Mouse (Mus musculus): ENCODE results near the gene Hsd17b7. TPM values are rescaled to one million over a fixed set of nuclear protein-coding genes. Genes with fewer than 3 reads are reported as not detected.
A peak's percentile ranks its signal among the peaks of the same experiment; 100 is the strongest.

Hsd17b7 gene
- polyA plus RNA-seq, 1 experiment from 2014 or later, result 27.9 TPM

DNA sequence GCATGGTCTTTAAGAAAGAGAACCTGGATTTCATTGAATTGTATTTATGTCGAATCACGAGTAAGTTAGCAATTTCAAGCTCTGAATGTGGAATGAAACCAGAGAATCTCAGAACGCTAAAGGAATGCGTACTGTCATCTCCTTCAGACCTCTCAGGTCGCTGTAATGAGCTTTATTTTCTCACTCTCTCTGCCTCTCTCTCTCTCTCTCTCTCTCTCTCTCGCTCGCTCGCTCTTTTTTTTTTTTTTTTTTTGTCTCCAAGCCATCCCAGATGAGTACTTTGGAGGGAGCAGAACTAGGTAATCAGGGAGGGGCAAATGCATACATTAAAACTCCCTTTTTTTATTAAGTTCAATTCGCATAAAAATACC, 460 bp upstream of the Hsd17b7 start:
- Histone ChIP-seq H3K4me2 (replicated peaks) (peak overlapping the region; percentile 79), H3K27ac (0 out of 2 replicates have a peak overlapping the region, but pooled peaks have one; percentile 42), H3K36me3 (peaks cover 19% of the 10 kb centered on the region), H3K9ac (peak overlapping the region; percentile 54; the same call in 1 of the 2 replicates), H3K9me3 (no peaks in the 10 kb centered on the region), H3K4me3 (peak overlapping the region; percentile 67), H3K27me3 (replicated peaks) (no peaks in the 10 kb centered on the region), H3K4me1 (peaks cover 8% of the 10 kb centered on the region)
- under 1% methylated on average over 9 of the region's 9 CpGs for WGBS
- peak; percentile 66 for ATAC-seq (ENCODE audit: low FRiP score, low read depth)

DNA sequence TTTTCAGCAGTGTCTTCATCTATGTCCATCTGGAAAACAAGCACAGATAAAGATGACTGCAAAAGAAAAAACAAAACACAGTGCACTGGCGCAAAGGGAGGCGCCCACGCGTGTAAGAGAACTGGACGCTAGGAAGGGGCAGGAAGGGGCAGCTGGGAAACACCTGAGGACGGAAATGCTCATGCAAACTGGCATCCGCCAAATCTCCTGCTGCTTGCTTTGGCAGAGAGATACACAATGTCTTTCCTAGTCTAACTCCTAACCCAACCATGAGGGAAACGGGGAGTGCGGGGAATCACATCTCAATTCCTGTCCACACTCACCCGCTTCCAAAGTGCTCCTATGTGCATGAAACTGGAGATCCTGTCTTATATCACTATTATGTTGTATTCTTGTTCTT, 15.9 kb downstream of the Hsd17b7 start:
- Histone ChIP-seq H3K9me3 (no peaks in the 10 kb centered on the region), H3K36me3 (peaks cover 64% of the 10 kb centered on the region), H3K27ac (no peak overlapping the region), H3K27me3 (replicated peaks) (no peaks in the 10 kb centered on the region), H3K4me3 (no peak overlapping the region), H3K9ac (no peak overlapping the region), H3K4me1 (no peaks in the 10 kb centered on the region), H3K4me2 (replicated peaks) (no peak overlapping the region)
- 97% methylated on average over 10 of the region's 10 CpGs for WGBS
- ATAC-seq (ENCODE audit: low FRiP score, low read depth), result no peak

DNA sequence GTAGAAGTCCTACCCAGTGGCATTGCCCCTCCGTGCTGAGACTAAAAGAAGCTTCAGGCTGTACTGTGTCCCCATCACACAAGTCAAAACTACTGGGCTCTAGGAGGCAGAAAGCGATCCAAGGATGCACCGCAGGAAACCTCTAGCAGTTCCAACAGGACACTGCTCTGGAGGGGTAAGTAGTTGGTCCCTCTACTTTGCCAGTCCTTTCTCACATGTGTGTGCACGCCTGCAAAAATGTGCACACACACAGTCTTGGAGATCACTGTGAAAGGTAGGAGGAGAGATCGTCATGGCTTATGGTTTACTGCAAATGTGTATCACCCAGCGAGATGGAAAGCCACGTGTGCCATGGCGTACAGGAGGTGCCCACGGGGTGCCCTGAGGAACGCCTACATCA, 16.4 kb downstream of the Hsd17b7 start:
- H3K36me3 ChIP-seq, result peaks cover 60% of the 10 kb centered on the region
- WGBS, result 97% methylated on average over 10 of the region's 10 CpGs
- no peak overlapping the region for H3K27ac ChIP-seq

DNA sequence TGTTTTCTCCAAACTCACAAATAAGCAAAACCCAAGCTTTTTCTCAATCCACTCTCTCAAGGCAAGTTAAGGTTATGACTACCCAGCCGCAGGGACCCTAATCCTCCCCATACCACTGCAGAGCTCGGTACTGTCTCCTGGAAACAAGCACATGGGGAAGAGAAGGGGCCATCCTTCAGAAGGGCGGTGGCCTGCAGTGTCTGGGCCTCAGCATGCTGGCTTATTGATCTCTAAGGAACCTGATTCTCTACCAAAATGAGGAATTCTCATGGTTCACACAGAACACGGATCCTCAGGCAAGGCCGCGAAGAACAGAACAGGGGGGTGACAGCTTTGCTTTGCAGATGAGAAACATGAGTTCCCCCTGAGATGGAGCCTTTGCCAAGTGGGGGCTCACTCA, 17.5 kb downstream of the Hsd17b7 start:
- Histone ChIP-seq H3K27ac (no peak overlapping the region), H3K36me3 (peaks cover 55% of the 10 kb centered on the region), H3K4me2 (replicated peaks) (no peak overlapping the region), H3K9me3 (no peaks in the 10 kb centered on the region), H3K4me3 (no peak overlapping the region), H3K27me3 (replicated peaks) (no peaks in the 10 kb centered on the region), H3K4me1 (no peaks in the 10 kb centered on the region), H3K9ac (no peak overlapping the region)
- ATAC-seq (ENCODE audit: low FRiP score, low read depth), result no peak
- 91% methylated on average over 6 of the region's 6 CpGs for WGBS

More for the DNA sequence above, 16.4 kb downstream of the Hsd17b7 start:
- no peak overlapping the region for H3K9ac ChIP-seq
- no peaks in the 10 kb centered on the region for H3K4me1 ChIP-seq
- H3K27me3 ChIP-seq (replicated peaks), result no peaks in the 10 kb centered on the region
- H3K9me3 ChIP-seq, result no peaks in the 10 kb centered on the region
- no peak overlapping the region for H3K4me2 ChIP-seq (replicated peaks)
- no peak for ATAC-seq (ENCODE audit: low FRiP score, low read depth)
- no peak overlapping the region for H3K4me3 ChIP-seq

DNA sequence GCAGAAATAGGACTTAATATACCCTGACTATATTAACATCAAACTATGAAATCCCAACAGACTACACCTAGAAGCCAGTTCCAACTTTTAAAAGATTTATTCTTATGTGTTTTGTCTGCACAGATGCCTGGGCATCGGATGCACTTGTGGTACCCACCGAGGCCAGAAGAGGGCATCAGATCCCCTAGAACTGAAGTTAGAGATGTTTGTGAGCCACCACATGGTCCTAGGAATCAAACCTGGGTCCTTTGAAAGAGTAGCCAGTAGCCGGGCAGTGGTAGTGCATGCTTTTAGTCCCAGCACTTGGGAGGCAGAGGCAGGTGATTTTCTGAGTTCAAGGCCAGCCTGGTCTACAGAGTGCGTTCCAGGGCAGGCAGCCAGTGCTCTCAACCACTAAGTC, 18.4 kb downstream of the Hsd17b7 start:
- Histone ChIP-seq H3K9me3 (no peaks in the 10 kb centered on the region), H3K27me3 (replicated peaks) (no peaks in the 10 kb centered on the region)

DNA sequence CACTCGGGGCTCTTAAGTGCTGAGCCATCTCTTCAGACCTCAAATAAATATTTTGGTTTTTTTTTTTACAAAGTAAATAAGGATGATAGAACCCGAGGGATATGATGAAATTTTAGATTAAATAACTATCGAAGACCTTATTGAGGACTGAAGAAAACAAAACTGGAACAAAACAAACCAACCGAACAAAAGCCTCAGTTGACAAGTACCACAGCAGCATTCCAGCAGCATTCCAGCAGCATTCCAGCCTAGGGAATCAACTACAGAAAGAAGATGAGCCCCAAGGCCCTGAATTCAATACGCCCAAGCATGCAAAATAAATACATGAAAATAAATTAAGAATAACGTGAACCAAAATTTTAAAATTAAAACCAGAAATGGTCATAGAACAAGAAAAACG, 19.1 kb downstream of the Hsd17b7 start:
- no peaks in the 10 kb centered on the region for H3K9me3 ChIP-seq
- H3K4me1 ChIP-seq, result no peaks in the 10 kb centered on the region
- no peaks in the 10 kb centered on the region for H3K27me3 ChIP-seq (replicated peaks)
- no peak overlapping the region for H3K4me2 ChIP-seq (replicated peaks)
- H3K4me3 ChIP-seq, result no peak overlapping the region
- H3K36me3 ChIP-seq, result peaks cover 39% of the 10 kb centered on the region
- H3K9ac ChIP-seq, result no peak overlapping the region
- no peak for ATAC-seq (ENCODE audit: low FRiP score, low read depth)
- WGBS, result 82% methylated on average over 7 of the region's 7 CpGs
- no peak overlapping the region for H3K27ac ChIP-seq

More for the DNA sequence above, 18.4 kb downstream of the Hsd17b7 start:
- ATAC-seq (ENCODE audit: low FRiP score, low read depth), result no peak
- Histone ChIP-seq H3K27ac (no peak overlapping the region), H3K4me2 (replicated peaks) (no peak overlapping the region), H3K4me3 (no peak overlapping the region), H3K9ac (no peak overlapping the region), H3K4me1 (no peaks in the 10 kb centered on the region), H3K36me3 (peaks cover 46% of the 10 kb centered on the region)
- WGBS, result 93% methylated on average over 4 of the region's 4 CpGs

DNA sequence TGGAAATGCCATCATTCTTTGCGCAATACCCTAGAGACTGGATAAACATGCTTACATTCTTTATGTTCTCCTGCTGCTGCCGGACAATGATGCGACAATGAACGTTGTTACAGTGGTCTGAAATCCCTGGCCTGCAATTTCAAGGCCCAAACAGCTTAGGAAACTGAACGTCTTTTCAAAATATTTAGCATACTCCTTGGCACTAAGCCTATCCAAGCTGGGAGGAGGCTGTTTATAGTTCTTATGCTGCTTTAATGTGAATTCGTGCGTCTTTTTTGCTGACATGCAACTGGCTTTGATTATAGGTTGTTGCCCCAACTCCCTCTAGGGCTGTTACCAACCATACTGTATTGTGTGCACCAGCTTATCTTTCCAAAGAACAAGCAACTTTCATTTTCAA, 20.2 kb downstream of the Hsd17b7 start:
- 84% methylated on average over 7 of the region's 7 CpGs for WGBS

DNA sequence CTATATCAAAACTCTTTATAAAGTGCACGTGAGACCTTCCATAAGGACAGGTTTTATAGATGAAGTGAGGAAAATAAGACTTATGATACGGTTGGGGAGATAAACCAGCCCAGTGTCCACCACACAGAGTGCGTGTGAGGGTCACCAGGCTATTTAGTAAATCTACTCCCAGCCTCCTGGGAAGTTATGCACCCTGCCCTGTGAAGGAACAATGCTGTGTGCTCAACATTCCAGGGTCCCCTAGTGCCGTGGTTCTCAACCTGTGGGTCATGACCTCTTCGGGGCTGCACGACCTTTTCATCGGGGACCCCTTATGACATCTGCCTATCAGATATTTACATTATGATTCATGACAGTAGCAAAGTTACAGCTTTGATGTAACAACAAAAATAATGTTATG, 20.8 kb downstream of the Hsd17b7 start:
- Histone ChIP-seq H3K36me3 (peaks cover 25% of the 10 kb centered on the region), H3K9me3 (no peaks in the 10 kb centered on the region), H3K4me2 (replicated peaks) (no peak overlapping the region), H3K4me1 (no peaks in the 10 kb centered on the region), H3K27me3 (replicated peaks) (no peaks in the 10 kb centered on the region), H3K27ac (no peak overlapping the region), H3K4me3 (no peak overlapping the region), H3K9ac (no peak overlapping the region)
- no peak for ATAC-seq (ENCODE audit: low FRiP score, low read depth)
- 81% methylated on average over 7 of the region's 7 CpGs for WGBS

More for the DNA sequence above, 20.2 kb downstream of the Hsd17b7 start:
- no peak overlapping the region for H3K27ac ChIP-seq
- H3K27me3 ChIP-seq (replicated peaks), result no peaks in the 10 kb centered on the region
- ATAC-seq (ENCODE audit: low FRiP score, low read depth), result no peak
- no peak overlapping the region for H3K4me3 ChIP-seq
- no peak overlapping the region for H3K4me2 ChIP-seq (replicated peaks)
- H3K4me1 ChIP-seq, result no peaks in the 10 kb centered on the region
- no peaks in the 10 kb centered on the region for H3K9me3 ChIP-seq
- no peak overlapping the region for H3K9ac ChIP-seq
- H3K36me3 ChIP-seq, result peaks cover 31% of the 10 kb centered on the region

DNA sequence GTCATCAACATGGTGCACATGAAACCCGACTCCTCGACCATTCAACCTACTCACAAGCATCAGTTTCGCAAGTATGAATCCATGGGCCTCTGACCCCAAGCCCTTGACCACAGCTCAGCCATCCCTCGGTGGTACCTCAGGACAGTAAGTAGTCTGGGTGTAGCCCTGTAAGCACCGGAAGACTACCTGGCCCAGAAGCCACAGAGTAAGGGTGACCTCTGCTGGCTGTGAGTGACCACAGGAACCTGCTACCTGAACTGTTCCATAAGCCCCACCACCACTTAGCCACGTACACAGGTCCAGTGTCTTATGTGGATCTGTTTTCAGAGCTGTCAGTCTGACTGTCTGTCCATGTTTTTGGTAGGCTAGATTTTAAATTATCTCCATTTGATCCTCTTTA, 21.4 kb downstream of the Hsd17b7 start:
- Histone ChIP-seq H3K4me1 (no peaks in the 10 kb centered on the region), H3K27me3 (replicated peaks) (no peaks in the 10 kb centered on the region), H3K36me3 (peaks cover 19% of the 10 kb centered on the region), H3K4me3 (no peak overlapping the region), H3K4me2 (replicated peaks) (no peak overlapping the region), H3K9ac (no peak overlapping the region), H3K27ac (no peak overlapping the region), H3K9me3 (no peaks in the 10 kb centered on the region)
- 83% methylated on average over 6 of the region's 6 CpGs for WGBS
- no peak for ATAC-seq (ENCODE audit: low FRiP score, low read depth)

DNA sequence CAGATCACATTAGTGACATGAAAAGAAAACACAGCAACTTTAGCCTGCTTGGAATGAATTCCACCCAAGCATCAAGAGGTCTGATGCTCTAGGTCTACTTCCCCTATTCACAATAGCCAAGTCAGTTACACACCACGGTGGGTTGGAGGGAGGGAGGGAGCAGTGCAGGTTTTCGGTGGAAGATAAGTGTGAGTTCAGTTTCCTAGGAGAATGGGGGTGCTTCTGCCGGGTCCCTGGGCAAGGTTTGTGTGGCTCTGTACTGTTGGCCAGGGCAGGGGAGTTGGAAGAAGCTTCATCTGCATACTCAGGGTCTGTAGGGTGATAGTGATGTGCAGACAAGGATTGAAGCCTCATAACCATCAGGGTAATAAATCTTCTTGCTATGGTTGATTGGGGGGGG, 23.0 kb downstream of the Hsd17b7 start:
- H3K36me3 ChIP-seq, result peaks cover 8% of the 10 kb centered on the region
- whole genome bisulfite sequencing, result 85% methylated on average over 3 of the region's 3 CpGs
- H3K9me3 ChIP-seq, result no peaks in the 10 kb centered on the region
- H3K4me1 ChIP-seq, result no peaks in the 10 kb centered on the region
- H3K27me3 ChIP-seq (replicated peaks), result no peaks in the 10 kb centered on the region
- ATAC-seq (ENCODE audit: low FRiP score, low read depth), result no peak
- no peak overlapping the region for H3K27ac ChIP-seq
- no peak overlapping the region for H3K4me2 ChIP-seq (replicated peaks)
- H3K4me3 ChIP-seq, result no peak overlapping the region
- H3K9ac ChIP-seq, result no peak overlapping the region

DNA sequence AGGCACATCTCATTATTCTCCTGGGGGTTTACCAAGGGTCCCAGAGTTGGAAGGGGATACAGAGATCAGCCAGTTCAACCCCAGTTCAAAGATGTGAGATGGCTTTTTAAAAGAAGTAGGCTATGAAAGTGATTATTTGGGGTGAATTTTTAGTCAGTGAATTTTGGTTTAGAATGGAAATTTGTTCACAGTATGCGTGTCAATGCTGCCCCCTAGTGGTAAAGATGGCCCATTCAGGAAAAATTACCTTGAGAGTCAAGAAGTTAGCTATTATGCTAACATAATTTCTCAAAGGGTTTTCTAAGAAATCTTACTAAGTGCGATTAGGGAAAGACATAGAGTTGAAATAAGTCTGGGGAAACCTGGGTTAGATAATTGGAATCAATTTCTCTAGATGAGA, 29.7 kb downstream of the Hsd17b7 start:
- no peak for ATAC-seq (ENCODE audit: low FRiP score, low read depth)
- Histone ChIP-seq H3K27ac (no peak overlapping the region), H3K4me2 (replicated peaks) (no peak overlapping the region), H3K9ac (no peak overlapping the region), H3K9me3 (no peaks in the 10 kb centered on the region), H3K36me3 (no peaks in the 10 kb centered on the region), H3K4me1 (no peaks in the 10 kb centered on the region), H3K27me3 (replicated peaks) (no peaks in the 10 kb centered on the region), H3K4me3 (no peak overlapping the region)
- WGBS, result 9% methylated on average over 2 of the region's 2 CpGs

DNA sequence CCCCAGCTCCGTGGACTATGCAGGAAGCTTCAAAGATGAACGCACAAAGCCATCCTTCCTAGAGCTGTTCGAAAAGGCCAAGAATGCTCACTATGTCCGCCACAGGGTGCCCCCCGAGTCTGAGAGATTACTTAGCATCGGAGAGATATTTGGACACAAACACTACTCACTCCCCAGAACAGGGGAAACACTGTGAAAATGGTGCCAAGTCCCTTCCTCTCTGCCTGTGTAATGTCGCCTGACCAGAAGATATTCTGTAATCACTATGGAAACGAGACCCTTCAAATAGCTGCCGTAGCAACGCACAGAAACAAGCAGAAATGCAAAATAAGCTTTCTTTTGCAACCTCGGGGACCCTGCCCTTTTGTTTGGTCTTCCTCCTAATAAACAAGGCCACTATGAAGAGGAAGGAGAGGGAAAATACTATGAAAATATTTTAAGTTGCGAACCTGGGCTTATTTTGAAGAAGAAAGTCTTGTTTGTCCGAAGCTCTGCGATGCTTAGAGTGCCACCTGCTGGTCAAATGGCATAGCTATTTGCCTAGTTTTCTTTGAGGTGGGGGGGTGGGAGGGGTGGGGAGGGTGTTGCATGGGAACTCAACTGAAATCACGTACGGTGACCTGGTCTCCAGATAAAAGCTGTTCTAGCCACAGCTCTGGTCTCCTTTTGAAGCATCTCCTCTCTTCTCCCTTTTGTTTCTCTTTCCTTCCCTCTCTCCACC, 34.9 kb downstream of the Hsd17b7 start:
- peak; percentile 66 for ATAC-seq (ENCODE audit: low FRiP score, low read depth)
- H3K9ac ChIP-seq, result no peak overlapping the region
- no peaks in the 10 kb centered on the region for H3K36me3 ChIP-seq
- H3K4me3 ChIP-seq, result no peak overlapping the region
- peak overlapping the region; percentile 46 for H3K4me2 ChIP-seq (replicated peaks)
- no peaks in the 10 kb centered on the region for H3K27me3 ChIP-seq (replicated peaks)
- H3K27ac ChIP-seq, result no peak overlapping the region
- WGBS, result 43% methylated on average over 16 of the region's 16 CpGs
- H3K4me1 ChIP-seq, result peaks cover 6% of the 10 kb centered on the region
- H3K9me3 ChIP-seq, result no peaks in the 10 kb centered on the region

DNA sequence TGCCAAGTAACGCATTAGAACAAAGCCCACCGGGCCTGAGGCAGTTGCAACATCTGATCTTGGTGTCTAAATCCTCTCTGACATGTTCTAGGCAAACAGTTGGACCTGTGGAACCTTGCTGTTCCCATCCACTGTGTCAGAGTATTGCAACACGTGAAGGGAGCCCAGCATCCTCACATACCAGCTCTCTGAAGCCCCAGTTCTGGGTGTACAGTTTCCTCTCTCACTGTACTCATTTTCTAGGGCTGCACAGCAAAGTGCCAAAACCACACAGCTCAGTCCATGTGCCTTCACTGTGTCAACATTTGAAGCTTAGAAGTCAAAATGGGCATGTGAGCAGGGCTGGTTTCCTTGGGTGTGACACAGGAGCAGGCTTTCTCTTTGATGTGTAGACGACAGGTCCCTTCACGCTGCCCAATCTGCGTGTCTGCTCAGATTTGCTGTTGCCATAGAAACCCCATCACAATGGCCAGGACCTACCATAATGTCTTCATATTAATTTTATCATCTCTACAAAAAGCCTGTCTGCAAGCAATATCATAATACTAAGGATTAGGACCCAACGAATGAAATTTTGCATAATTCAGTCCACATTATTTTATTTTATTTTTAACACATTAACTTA, 36.8 kb downstream of the Hsd17b7 start:
- Histone ChIP-seq H3K27ac (no peak overlapping the region), H3K9ac (no peak overlapping the region), H3K4me3 (no peak overlapping the region), H3K36me3 (no peaks in the 10 kb centered on the region), H3K9me3 (no peaks in the 10 kb centered on the region), H3K4me1 (peaks cover 6% of the 10 kb centered on the region), H3K27me3 (replicated peaks) (no peaks in the 10 kb centered on the region), H3K4me2 (replicated peaks) (no peak overlapping the region)
- WGBS, result 74% methylated on average over 7 of the region's 7 CpGs
- no peak for ATAC-seq (ENCODE audit: low FRiP score, low read depth)

All from neural tube, embryonic 12.5 days (tissue).